Mouse (Mus musculus) lung, embryonic 14.5 days (tissue): Measurements from ENCODE around the gene Sgsm3. TPM values are rescaled to one million over a fixed set of nuclear protein-coding genes. Genes with fewer than 3 reads are reported as not detected.
A peak's percentile ranks its signal among the peaks of the same experiment; 100 is the strongest.

ENCODE experiments used
- ATAC-seq: fragments of 200-750 bp; cut with Nextera tagmentation; 2 replicates; pipeline ENCODE4 v1.8.0; 2017; ENCODE audit warnings: mild to moderate bottlenecking, moderate TSS enrichment, moderate library complexity; ENCODE audit not compliant: insufficient read depth
- DNase-seq: peaks from one replicate; pipeline ENCODE4 v3.0.0-alpha.2; 2015
- H3K27ac ChIP-seq: fragments of 300-500 bp; sonication (generic); 2 replicates; pipeline ENCODE4 v1.5.1; 2014; ENCODE audit warnings: low read depth, mild to moderate bottlenecking, moderate library complexity
- H3K27me3 ChIP-seq: fragments of 300-500 bp; sonication (generic); 2 replicates; pipeline ENCODE4 v1.6.1; 2014; ENCODE audit warnings: low read length, control low read depth; ENCODE audit not compliant: insufficient read depth
- H3K36me3 ChIP-seq: fragments of 300-500 bp; sonication (generic); 2 replicates; pipeline ENCODE4 v1.6.1; 2014; ENCODE audit warnings: control low read depth; ENCODE audit not compliant: insufficient read depth
- H3K4me1 ChIP-seq: fragments of 300-500 bp; sonication (generic); 2 replicates; pipeline ENCODE4 v1.6.1; 2014; ENCODE audit warnings: antibody characterized with exemption, control low read depth; ENCODE audit not compliant: insufficient read depth
- H3K4me2 ChIP-seq: fragments of 300-500 bp; sonication (generic); 2 replicates; pipeline ENCODE4 v1.6.1; 2014; ENCODE audit warnings: mild to moderate bottlenecking
- H3K4me3 ChIP-seq: fragments of 300-500 bp; sonication (generic); 2 replicates; pipeline ENCODE4 v1.5.1; 2014; ENCODE audit warnings: low read depth, low read length
- H3K9ac ChIP-seq: fragments of 300-500 bp; sonication (generic); 2 replicates; pipeline ENCODE4 v1.6.1; 2014
- H3K9me3 ChIP-seq: fragments of 300-500 bp; sonication (generic); 2 replicates; pipeline ENCODE4 v1.6.1; 2016; ENCODE audit warnings: low read depth, low read length, control low read depth
- CTCF ChIP-seq: IDR thresholded peaks from 2 replicates; pipeline ENCODE4 v1.5.1; 2016; ENCODE audit warnings: antibody characterized with exemption, low read depth
- WGBS: fragments of 180-500 bp; shearing (Covaris S2); extraction: QIAGEN DNeasy Blood & Tissue Kit; methylation state at CpG from one replicate; pipeline ENCODE4 v1.1.7; 2014; 5-methylcytosine and 5-hydroxymethylcytosine counted together
- polyA plus RNA-seq: library from polyadenylated mRNA; unstranded; fragments of >200 nt; fragmentation: Nextera tagmentation; extraction: Ambion mirVana; gene quantifications from 2 replicates; pipeline ENCODE4 v1.2.1, GENCODE M21; 2014

Sgsm3 gene
- polyA plus RNA-seq, 1 experiment from 2014 or later, result 40.0 TPM

DNA sequence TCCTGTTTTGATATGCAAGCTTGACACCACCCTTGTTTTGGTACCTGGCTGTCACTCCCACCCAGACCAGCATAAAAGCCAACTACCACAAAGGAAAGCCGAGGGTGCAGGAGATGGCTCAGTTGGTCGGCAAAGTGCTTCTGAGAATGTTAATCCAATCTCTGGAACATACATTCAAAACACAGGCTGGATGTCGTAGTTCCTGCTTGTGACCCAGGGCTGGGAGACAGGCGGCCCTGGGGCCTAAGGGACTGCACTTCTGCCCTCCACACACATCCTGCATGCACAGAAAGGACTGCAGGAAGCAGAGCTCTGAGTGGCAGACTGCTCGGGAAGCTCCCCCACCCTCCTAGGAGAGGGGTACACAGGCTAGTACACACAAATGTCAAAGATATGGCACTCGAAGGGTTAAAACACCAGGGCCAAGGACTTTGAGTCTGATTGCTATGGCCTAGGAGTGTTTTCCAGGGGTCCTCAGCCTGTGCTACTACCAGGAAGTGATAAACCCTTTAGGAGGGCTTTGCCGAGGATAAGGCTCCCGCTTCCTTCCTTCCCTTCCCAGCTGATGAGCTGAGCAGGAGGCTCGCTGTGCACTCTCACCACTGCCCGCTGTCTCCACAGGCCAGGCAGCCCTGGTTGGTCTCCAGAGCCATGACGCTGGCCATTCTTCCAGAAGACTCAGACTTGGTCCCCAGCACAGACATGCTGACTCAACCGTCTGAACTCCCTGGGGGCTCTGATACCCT lies 58.0 kb downstream of the Sgsm3 start:
- Histone ChIP-seq H3K36me3 (no peaks in the 10 kb centered on the region), H3K27me3 (no peaks in the 10 kb centered on the region), H3K4me1 (peaks cover 8% of the 10 kb centered on the region; the same call in 1 of the 2 replicates), H3K9ac (no peak overlapping the region), H3K4me2 (no peak overlapping the region), H3K4me3 (no peak overlapping the region), H3K27ac (peak overlapping the region; percentile 1; the same call in 1 of the 2 replicates), H3K9me3 (no peaks in the 10 kb centered on the region)
- TF ChIP-seq CTCF, result no peak
- WGBS, result 60% methylated on average over 12 of the region's 12 CpGs
- no peak for ATAC-seq
- DNase-seq, result peak; percentile 15

DNA sequence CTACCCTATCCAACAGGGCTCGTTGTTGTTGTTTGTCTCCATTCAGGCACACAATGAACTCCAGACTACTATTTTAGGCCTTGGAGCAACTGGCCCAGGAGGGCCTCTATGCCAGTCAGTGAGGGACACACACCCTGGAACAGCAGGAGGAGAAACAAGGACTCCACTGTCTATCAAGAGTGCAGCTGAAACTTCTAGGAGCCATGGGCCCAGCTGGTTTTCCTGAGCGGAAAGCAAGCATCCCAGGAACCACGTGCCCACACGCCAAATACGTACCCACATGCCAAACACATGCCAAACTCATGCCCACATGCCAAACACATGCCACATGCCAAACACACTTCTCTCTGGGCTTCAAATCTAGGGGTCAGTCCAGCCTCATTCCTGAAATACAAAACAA lies 60.9 kb downstream of the Sgsm3 start:
- WGBS, result 85% methylated on average over 5 of the region's 5 CpGs
- no peaks in the 10 kb centered on the region for H3K27me3 ChIP-seq
- TF ChIP-seq CTCF, result no peak
- H3K4me2 ChIP-seq, result no peak overlapping the region
- H3K4me3 ChIP-seq, result no peak overlapping the region
- no peaks in the 10 kb centered on the region for H3K9me3 ChIP-seq
- H3K36me3 ChIP-seq, result no peaks in the 10 kb centered on the region
- no peak overlapping the region for H3K27ac ChIP-seq
- H3K9ac ChIP-seq, result no peak overlapping the region
- H3K4me1 ChIP-seq, result peaks cover 8% of the 10 kb centered on the region; the same call in 1 of the 2 replicates
- ATAC-seq (no peak), DNase-seq (no peak)

DNA sequence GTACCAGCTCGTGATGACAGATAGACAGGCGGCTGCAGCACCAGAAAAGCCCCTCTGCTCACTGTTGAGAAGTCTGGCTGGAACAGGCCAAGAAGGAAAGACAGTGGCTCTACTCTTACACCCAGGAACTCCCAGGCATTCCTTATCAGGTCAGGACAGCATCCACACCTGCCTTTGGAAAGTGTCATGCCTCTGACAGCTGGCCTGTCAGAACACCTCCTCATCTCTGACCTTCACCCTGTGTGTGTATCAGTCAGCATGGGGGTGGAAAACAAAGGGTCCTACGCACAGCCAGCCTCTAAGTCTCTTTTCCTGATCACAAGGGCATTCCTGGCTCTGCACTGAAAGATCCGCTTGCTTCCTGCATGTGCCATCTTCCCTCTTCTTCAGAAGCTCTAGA lies 64.2 kb downstream of the Sgsm3 start:
- H3K36me3 ChIP-seq, result peaks cover 6% of the 10 kb centered on the region
- no peaks in the 10 kb centered on the region for H3K27me3 ChIP-seq
- TF ChIP-seq CTCF, result no peak
- no peaks in the 10 kb centered on the region for H3K9me3 ChIP-seq
- no peak overlapping the region for H3K4me3 ChIP-seq
- no peak overlapping the region for H3K27ac ChIP-seq
- H3K9ac ChIP-seq, result no peak overlapping the region
- ATAC-seq, result no peak
- H3K4me2 ChIP-seq, result no peak overlapping the region
- no peak for DNase-seq
- no peaks in the 10 kb centered on the region for H3K4me1 ChIP-seq
- WGBS, result 50% methylated on average over 4 of the region's 4 CpGs

DNA sequence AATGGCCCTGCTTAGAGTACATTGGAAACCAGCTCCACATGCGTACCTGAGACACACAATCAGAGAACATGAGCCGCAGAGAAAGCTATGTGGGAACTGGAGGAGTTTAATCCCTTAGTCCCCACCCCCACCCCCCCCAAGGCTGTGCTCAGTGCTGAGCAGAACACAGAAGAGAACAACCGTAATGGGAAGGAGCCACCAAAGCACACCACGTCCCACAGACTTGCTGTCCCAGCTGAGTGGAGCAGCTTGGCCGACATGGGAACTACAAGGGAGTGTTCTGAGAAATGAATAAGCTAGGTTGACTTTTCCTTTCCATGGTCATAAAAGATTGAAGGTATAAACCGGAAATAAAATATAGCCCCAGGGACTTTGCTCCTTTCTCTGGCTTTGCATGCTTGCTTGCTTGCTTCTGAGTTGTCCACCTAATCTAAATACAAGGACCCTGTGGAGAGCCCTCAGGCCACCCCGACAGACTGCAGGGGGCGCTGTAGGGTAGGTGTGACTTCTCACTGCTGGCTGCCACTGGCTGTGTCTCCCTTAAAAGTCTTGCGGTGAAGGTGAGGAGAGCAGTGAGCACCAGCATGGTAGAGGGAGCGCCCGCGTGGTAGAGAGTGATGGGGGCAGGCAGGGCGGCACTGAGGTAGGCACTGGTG lies 64.8 kb downstream of the Sgsm3 start:
- H3K4me1 ChIP-seq, result no peaks in the 10 kb centered on the region
- no peak overlapping the region for H3K4me3 ChIP-seq
- 56% methylated on average over 13 of the region's 13 CpGs for WGBS
- ATAC-seq (no peak), DNase-seq (peak; percentile 27)
- no peak overlapping the region for H3K4me2 ChIP-seq
- TF ChIP-seq CTCF, result peak; percentile 42
- H3K27me3 ChIP-seq, result no peaks in the 10 kb centered on the region
- no peak overlapping the region for H3K27ac ChIP-seq
- peaks cover 6% of the 10 kb centered on the region for H3K36me3 ChIP-seq
- no peaks in the 10 kb centered on the region for H3K9me3 ChIP-seq
- H3K9ac ChIP-seq, result no peak overlapping the region

DNA sequence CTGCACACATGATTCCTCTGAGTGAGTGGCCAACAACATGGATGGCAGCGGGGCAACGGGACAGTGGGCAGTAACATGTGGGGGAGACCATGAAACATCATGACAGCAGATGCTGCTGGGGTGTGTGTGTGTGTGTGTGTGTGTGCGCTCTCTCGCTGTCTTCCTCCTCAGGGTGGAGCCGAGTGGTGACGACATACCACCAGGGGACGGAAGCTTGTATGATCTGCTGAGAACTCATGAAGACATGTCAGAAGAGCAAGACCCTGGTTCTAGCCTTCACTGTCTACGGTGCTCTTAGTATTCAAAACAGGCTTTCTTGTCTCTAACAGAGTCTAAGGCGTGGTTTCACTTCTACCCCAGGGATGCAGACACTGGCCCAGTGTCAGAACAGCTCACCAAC lies 66.9 kb downstream of the Sgsm3 start:
- no peak for DNase-seq
- 85% methylated on average over 9 of the region's 9 CpGs for WGBS
- no peak overlapping the region for H3K9ac ChIP-seq
- H3K4me1 ChIP-seq, result no peaks in the 10 kb centered on the region
- no peak for TF ChIP-seq CTCF
- no peak overlapping the region for H3K4me2 ChIP-seq
- no peak overlapping the region for H3K4me3 ChIP-seq
- no peaks in the 10 kb centered on the region for H3K9me3 ChIP-seq
- no peak for ATAC-seq
- H3K27me3 ChIP-seq, result no peaks in the 10 kb centered on the region
- H3K27ac ChIP-seq, result no peak overlapping the region
- H3K36me3 ChIP-seq, result peaks cover 6% of the 10 kb centered on the region

DNA sequence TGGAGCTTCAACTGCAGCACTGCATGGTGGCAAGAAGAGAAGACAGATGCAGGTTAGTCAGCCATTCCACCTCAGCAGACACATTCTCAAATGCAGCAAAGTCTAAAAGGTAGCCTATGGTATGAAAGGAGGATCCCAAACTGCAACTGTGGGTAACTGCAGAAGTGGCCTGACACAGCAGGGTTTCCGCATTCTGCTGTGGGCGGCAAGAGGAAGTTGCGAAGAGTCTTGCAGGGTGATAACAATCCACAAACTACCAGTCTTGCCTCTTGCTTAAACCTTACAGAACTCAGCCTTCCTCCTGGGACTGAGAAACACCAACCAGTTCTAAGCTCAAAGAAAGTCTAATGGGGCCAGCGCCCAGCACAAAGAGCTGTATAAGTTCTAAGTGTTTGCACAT lies 67.8 kb downstream of the Sgsm3 start:
- Histone ChIP-seq H3K27me3 (no peaks in the 10 kb centered on the region), H3K4me2 (no peak overlapping the region), H3K27ac (no peak overlapping the region), H3K9ac (no peak overlapping the region), H3K4me1 (no peaks in the 10 kb centered on the region), H3K36me3 (peaks cover 6% of the 10 kb centered on the region), H3K4me3 (no peak overlapping the region), H3K9me3 (no peaks in the 10 kb centered on the region)
- peak; percentile 12 for DNase-seq
- ATAC-seq, result no peak
- WGBS, result 70% methylated on average over 4 of the region's 4 CpGs
- no peak for TF ChIP-seq CTCF

DNA sequence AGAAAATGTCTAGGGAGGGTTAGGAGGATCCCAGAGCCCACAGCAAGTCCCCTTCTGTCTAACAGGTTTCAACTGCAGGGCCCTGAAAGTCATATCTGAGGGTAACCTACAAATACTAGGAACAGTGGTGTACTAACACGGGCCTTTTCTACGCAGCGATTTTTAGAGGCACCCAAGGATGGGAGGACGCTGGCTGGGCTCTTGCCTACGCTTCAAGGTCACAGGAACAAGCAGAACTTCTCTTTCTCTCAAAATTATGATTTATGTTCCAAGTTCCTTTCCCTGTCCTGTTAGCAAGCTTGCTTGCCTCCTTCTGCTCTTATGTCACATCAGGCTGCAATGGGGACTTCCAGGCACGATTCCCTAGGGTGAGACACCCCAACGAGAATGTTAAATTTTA lies 68.5 kb downstream of the Sgsm3 start:
- peaks cover 6% of the 10 kb centered on the region for H3K36me3 ChIP-seq
- H3K4me1 ChIP-seq, result no peaks in the 10 kb centered on the region
- no peak overlapping the region for H3K9ac ChIP-seq
- DNase-seq (no peak), ATAC-seq (no peak)
- H3K27me3 ChIP-seq, result no peaks in the 10 kb centered on the region
- H3K27ac ChIP-seq, result no peak overlapping the region
- H3K4me2 ChIP-seq, result no peak overlapping the region
- no peak overlapping the region for H3K4me3 ChIP-seq
- H3K9me3 ChIP-seq, result no peaks in the 10 kb centered on the region
- no peak for TF ChIP-seq CTCF
- 84% methylated on average over 7 of the region's 7 CpGs for WGBS
